Mouse (Mus musculus) spleen, adult 12 weeks (tissue): ENCODE measurements around the gene Galt.
"Not testable (repeated sequence)": the region's sequence is repeated elsewhere in the genome, so short reads cannot be mapped to it uniquely, and the experiment has no call there.

ENCODE experiments used
- DNase-seq: peaks from one replicate; pipeline ENCODE4 v3.0.0; 2022; ENCODE audit warnings: low spot score

Galt gene

GRCm38 (mm10) chr4:41740380-41741157 is 14.5 kb upstream of the Galt start:
- no peak for DNase-seq

- peak; percentile 86 for DNase-seq
Measured at GRCm38 (mm10) chr4:41741158-41741560, 13.9 kb upstream of the Galt start.

- DNase-seq: no peak
Measured at GRCm38 (mm10) chr4:41744131-41744530, 10.9 kb upstream of the Galt start.

- no peak for DNase-seq
Measured at GRCm38 (mm10) chr4:41745021-41745420, 10.0 kb upstream of the Galt start.

GRCm38 (mm10) chr4:41755338-41756305 is 594 bp downstream of the Galt start, which contains the start of gene Sigmar1:
TSS of gene Sigmar1 (minus strand) at chr4:41756157.
- peak; percentile 81 for DNase-seq

- DNase-seq: no peak
Measured at GRCm38 (mm10) chr4:41756440-41756839, 1.4 kb downstream of the Galt start.

GRCm38 (mm10) chr4:41757321-41757720 is 2.3 kb downstream of the Galt start:
- DNase-seq: no peak

GRCm38 (mm10) chr4:41758021-41758420 is 3.0 kb downstream of the Galt start:
- no peak for DNase-seq

- DNase-seq: no peak
Measured at GRCm38 (mm10) chr4:41758701-41759100, 3.7 kb downstream of the Galt start.

- no peak for DNase-seq
Measured at GRCm38 (mm10) chr4:41759206-41759605, 4.2 kb downstream of the Galt start.

- no peak for DNase-seq
Measured at GRCm38 (mm10) chr4:41759656-41760287, 4.7 kb downstream of the Galt start.

GRCm38 (mm10) chr4:41760288-41760721 is 5.3 kb downstream of the Galt start:
- peak; percentile 36 for DNase-seq

- DNase-seq: no peak
Measured at GRCm38 (mm10) chr4:41760911-41761310, 5.9 kb downstream of the Galt start.

- DNase-seq: no peak
Measured at GRCm38 (mm10) chr4:41761680-41762079, 6.7 kb downstream of the Galt start.

- DNase-seq: no peak
Measured at GRCm38 (mm10) chr4:41762099-41762687, 7.2 kb downstream of the Galt start.

- not testable (repeated sequence) for DNase-seq
Measured at GRCm38 (mm10) chr4:41762688-41763114, 7.7 kb downstream of the Galt start.

- not testable (repeated sequence) for DNase-seq
Measured at GRCm38 (mm10) chr4:41763176-41763575, 8.1 kb downstream of the Galt start.

GRCm38 (mm10) chr4:41767301-41767700 is 12.3 kb downstream of the Galt start:
- not testable (repeated sequence) for DNase-seq

- DNase-seq: not testable (repeated sequence)
Measured at GRCm38 (mm10) chr4:41772946-41773345, 17.9 kb downstream of the Galt start.

- peak; percentile 64 for DNase-seq
Measured at GRCm38 (mm10) chr4:41773502-41773901, 18.5 kb downstream of the Galt start.

GRCm38 (mm10) chr4:41774002-41774401 is 19.0 kb downstream of the Galt start, which contains the start of gene Ccl27a:
TSS of gene Ccl27a (minus strand) at chr4:41774247.
- DNase-seq: peak; percentile 72

- not testable (repeated sequence) for DNase-seq
Measured at GRCm38 (mm10) chr4:41774506-41774905, 19.5 kb downstream of the Galt start.
